Mouse (Mus musculus) testis, adult 2 months (tissue): Measurements from ENCODE around the gene Vmn1r183.

Experiments
- CTCF ChIP-seq: fragments of 200-500 bp; IDR thresholded peaks from 2 replicates; pipeline ENCODE4 v1.5.1; 2012; ENCODE audit warnings: low read depth, mild to moderate bottlenecking, inconsistent platforms, low read length, moderate library complexity; ENCODE audit not compliant: control insufficient read depth, insufficient read depth, insufficient replicate concordance
- POLR2A ChIP-seq: fragments of 200-500 bp; IDR thresholded peaks from 2 replicates; pipeline ENCODE4 v1.6.1; 2012; ENCODE audit warnings: low read depth, mild to moderate bottlenecking, inconsistent platforms, low read length, moderate library complexity; ENCODE audit not compliant: control insufficient read depth

GRCm38 (mm10) chr7:24082457-24083235 lies 29.6 kb downstream of the Vmn1r183 start:
- no peak for TF ChIP-seq CTCF
- no peak for TF ChIP-seq POLR2A
